Mouse (Mus musculus) liver, adult 2 months (tissue): ENCODE results near the gene Ndrg4.

Experiments
- CTCF ChIP-seq: fragments of 200-500 bp; IDR thresholded peaks from 2 replicates; pipeline ENCODE4 v1.5.1; 2011; ENCODE audit warnings: low read depth, low read length, control low read depth
- POLR2A ChIP-seq: fragments of 200-500 bp; IDR thresholded peaks from 2 replicates; pipeline ENCODE4 v1.6.1; 2011; ENCODE audit warnings: low read length, control low read depth; ENCODE audit not compliant: insufficient read depth; ENCODE audit errors: extremely low read depth

- TF ChIP-seq CTCF (no peak), POLR2A (no peak)
Observed at GRCm38 (mm10) chr8:95633262-95634062, 43.3 kb upstream of the Ndrg4 start, which contains the start of gene Gins3.
